Mouse (Mus musculus): ENCODE measurements at regions not wholly inside any gene's neighbourhood (a gene's known extent, or its start where the extent isn't known, plus 50 kb on each side); places are given as distances from the start of the nearest gene placed in this dataset.

DNA sequence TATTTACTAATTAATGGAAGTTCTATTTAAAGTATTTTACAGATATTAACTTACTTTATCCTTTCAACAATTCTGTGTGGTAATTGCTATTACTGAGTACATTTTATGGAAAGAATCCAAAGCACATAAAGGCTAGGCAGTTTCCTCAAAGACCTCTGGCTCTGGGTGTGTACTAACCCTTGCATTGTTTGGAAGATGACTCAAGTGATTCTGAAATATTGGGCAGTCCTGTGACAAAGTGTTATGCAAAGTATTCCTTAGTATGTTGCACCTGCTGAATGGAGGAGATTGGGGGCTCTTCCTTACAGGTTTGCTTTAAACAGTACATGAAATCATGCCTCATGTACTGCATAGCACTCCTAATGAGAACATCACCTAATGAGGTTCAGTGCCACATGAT, 231.4 kb downstream of the 9330182O14Rik start:
- no peak for TF ChIP-seq CTCF (IDR thresholded peaks at IDR 0.05; ENCODE audit: extremely low read depth, insufficient read depth, low read length)
- TF ChIP-seq POLR2A (IDR thresholded peaks at IDR 0.05; ENCODE audit: extremely low read depth, insufficient read depth, low read length) = no peak
